Mouse (Mus musculus) small intestine, adult 2 months (tissue): ENCODE results near the gene Ets1.

Experiments used
- CTCF ChIP-seq: fragments of 200-500 bp; IDR thresholded peaks from 2 replicates; pipeline ENCODE4 v1.5.1; 2012; ENCODE audit warnings: low read depth, mild to moderate bottlenecking, control low read depth, inconsistent platforms, low read length, moderate library complexity, mixed read lengths; ENCODE audit not compliant: insufficient replicate concordance, insufficient read length; ENCODE audit errors: extremely low read depth
- POLR2A ChIP-seq: fragments of 200-500 bp; IDR thresholded peaks from 2 replicates; pipeline ENCODE4 v1.6.1; 2012; ENCODE audit warnings: low read depth, mild to moderate bottlenecking, control low read depth, inconsistent platforms, low read length, moderate library complexity

DNA sequence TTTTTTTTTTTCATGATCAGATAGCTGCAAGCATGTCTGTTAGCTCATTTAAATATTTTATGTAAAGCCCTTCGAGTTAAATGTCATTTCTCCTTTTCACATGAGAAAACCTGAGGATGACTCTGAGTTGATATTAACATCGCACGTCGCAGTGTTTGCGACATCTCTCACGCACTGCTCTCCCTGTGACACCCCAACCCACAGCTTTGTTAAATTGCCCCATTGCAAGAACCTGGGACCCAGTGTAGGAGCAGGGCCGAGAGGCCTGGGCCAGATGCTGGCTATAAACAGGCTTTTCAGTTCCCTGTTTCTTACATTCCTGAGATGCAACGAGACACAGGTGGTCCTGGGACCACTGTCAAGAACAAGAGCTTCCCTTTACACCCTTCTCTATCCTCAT is 39.7 kb upstream of the Ets1 start:
- TF ChIP-seq CTCF (no peak), POLR2A (no peak)
